Mouse (Mus musculus): ENCODE measurements around the gene Chrm3.

- TF ChIP-seq CTCF (IDR thresholded peaks at IDR 0.05) (no peak), POLR2A (IDR thresholded peaks at IDR 0.05; ENCODE audit: insufficient read depth, low read depth, low read length) (no peak), EP300 (IDR thresholded peaks at IDR 0.05; ENCODE audit: insufficient read depth, low read depth, low read length) (no peak)
Observed at GRCm38 (mm10) chr13:9847515-9847914, 513.1 kb downstream of the Chrm3 start.
